Mouse (Mus musculus) hindbrain, embryonic 13.5 days (tissue): ENCODE measurements at regions not wholly inside any gene's neighbourhood (a gene's known extent, or its start where the extent isn't known, plus 50 kb on each side); places are given as distances from the start of the nearest gene placed in this dataset.

Experiments used
- ATAC-seq: fragments of 200-750 bp; cut with Nextera tagmentation; 2 replicates; pipeline ENCODE4 v1.8.0; 2017; ENCODE audit warnings: moderate TSS enrichment; ENCODE audit not compliant: low FRiP score
- H3K27ac ChIP-seq: fragments of 300-500 bp; sonication (generic); 2 replicates; pipeline ENCODE4 v1.5.1; 2015; ENCODE audit warnings: inconsistent platforms, mild to moderate bottlenecking, moderate library complexity
- H3K27me3 ChIP-seq: fragments of 300-500 bp; sonication (generic); 2 replicates; pipeline ENCODE4 v1.6.1; 2015; ENCODE audit warnings: mild to moderate bottlenecking, inconsistent platforms
- H3K36me3 ChIP-seq: fragments of 300-500 bp; sonication (generic); 2 replicates; pipeline ENCODE4 v1.6.1; 2015; ENCODE audit warnings: mild to moderate bottlenecking, inconsistent platforms
- H3K4me1 ChIP-seq: fragments of 300-500 bp; sonication (generic); replicated peaks from 2 replicates; pipeline ENCODE4 v1.6.1; 2015; ENCODE audit warnings: inconsistent platforms
- H3K4me2 ChIP-seq: fragments of 300-500 bp; sonication (generic); 2 replicates; pipeline ENCODE4 v1.6.1; 2015; ENCODE audit warnings: inconsistent platforms, mild to moderate bottlenecking, moderate library complexity
- H3K4me3 ChIP-seq: fragments of 300-500 bp; sonication (generic); 2 replicates; pipeline ENCODE4 v1.5.1; 2015; ENCODE audit warnings: mild to moderate bottlenecking, inconsistent platforms
- H3K9ac ChIP-seq: fragments of 300-500 bp; sonication (generic); 2 replicates; pipeline ENCODE4 v1.6.1; 2015; ENCODE audit warnings: mild to moderate bottlenecking, inconsistent platforms
- H3K9me3 ChIP-seq: fragments of 300-500 bp; sonication (generic); 2 replicates; pipeline ENCODE4 v1.6.1; 2016; ENCODE audit warnings: inconsistent platforms
- WGBS: fragments of 180-500 bp; shearing (Covaris S2); methylation state at CpG from one replicate; pipeline ENCODE4 v1.1.7; 2015; 5-methylcytosine and 5-hydroxymethylcytosine counted together

- WGBS = 80% methylated on average over 6 of the region's 6 CpGs
- H3K4me3 ChIP-seq = no peak overlapping the region
- H3K9me3 ChIP-seq = no peaks in the 10 kb centered on the region
- 0 out of 2 replicates have a peak, but pooled peaks cover 5% of the 10 kb centered on the region for H3K27me3 ChIP-seq
- H3K9ac ChIP-seq = no peak overlapping the region
- H3K27ac ChIP-seq = no peak overlapping the region
- no peak for ATAC-seq
- H3K4me2 ChIP-seq = no peak overlapping the region
- no peaks in the 10 kb centered on the region for H3K36me3 ChIP-seq
- peaks cover 24% of the 10 kb centered on the region for H3K4me1 ChIP-seq
These were observed 281.2 kb upstream of the Id2 start for GRCm38 (mm10) chr12:25378036-25378645.

DNA sequence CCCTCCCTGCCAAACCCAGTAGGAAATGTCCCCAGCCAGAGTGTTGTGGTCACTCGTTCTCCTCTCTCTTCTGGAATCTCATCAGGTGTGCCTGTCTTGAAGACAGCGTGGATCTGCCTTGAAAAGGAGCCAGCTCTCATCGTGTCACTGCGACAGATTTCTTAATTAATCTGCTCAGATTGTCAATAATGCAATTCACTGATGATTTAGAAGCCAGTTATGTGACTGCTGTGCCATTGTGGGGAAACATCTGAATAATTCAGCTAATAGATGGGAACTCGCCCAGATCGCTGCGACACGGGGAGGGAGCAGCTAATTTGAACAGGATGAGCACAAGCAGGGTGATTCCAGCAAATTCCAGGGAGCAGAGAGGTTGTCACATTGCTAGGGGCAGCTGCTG lies 279.5 kb upstream of the Id2 start:
- Histone ChIP-seq H3K4me2 (no peak overlapping the region), H3K27me3 (0 out of 2 replicates have a peak, but pooled peaks cover 8% of the 10 kb centered on the region), H3K4me3 (no peak overlapping the region), H3K4me1 (peaks cover 24% of the 10 kb centered on the region), H3K36me3 (no peaks in the 10 kb centered on the region), H3K27ac (no peak overlapping the region), H3K9ac (0 out of 2 replicates have a peak overlapping the region, but pooled peaks have one; percentile 14), H3K9me3 (no peaks in the 10 kb centered on the region)
- no peak for ATAC-seq
- 24% methylated on average over 8 of the region's 8 CpGs for WGBS

GRCm38 (mm10) chr12:25367541-25367940 lies 270.6 kb upstream of the Id2 start:
- Histone ChIP-seq H3K27ac (no peak overlapping the region), H3K36me3 (no peaks in the 10 kb centered on the region), H3K27me3 (0 out of 2 replicates have a peak, but pooled peaks cover 3% of the 10 kb centered on the region), H3K4me2 (no peak overlapping the region), H3K9ac (no peak overlapping the region), H3K4me3 (no peak overlapping the region), H3K4me1 (0 out of 2 replicates have a peak, but pooled peaks cover 5% of the 10 kb centered on the region), H3K9me3 (no peaks in the 10 kb centered on the region)
- 100% methylated on average over 1 of the region's 1 CpGs for WGBS
- no peak for ATAC-seq

DNA sequence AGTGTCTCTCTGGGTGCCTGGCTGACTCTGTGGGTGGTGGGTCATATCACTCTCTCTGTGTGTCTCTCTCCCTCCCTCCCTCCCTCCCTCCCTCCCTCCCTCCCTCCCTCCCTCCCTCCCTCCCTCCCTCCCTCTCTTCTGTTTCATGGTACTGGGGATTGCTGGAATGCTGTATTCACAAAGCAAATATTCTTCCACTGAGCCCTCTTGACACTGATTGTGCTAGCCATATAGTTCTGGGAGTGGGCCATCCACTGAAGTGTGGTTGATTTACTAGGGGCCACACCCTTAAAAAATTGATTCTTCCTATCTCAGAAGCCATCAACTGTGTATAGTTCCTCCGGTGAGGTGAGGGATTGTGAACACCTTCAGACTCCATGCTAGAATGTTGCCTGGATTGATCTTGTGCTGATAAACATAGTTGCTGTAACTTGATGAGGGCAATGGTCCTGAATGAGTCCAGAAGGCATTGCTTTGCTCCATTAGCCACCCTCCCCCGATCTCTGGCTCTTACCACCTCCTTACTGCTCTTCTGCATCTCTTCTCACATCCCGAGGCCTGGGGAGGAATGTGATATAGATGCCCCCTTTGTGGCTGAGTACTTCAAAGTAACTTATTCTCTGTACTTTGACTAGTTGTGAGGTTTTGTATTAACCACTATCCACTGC lies 268.8 kb upstream of the Id2 start:
- H3K36me3 ChIP-seq = no peaks in the 10 kb centered on the region
- 75% methylated on average over 3 of the region's 3 CpGs for WGBS
- 0 out of 2 replicates have a peak, but pooled peaks cover 3% of the 10 kb centered on the region for H3K27me3 ChIP-seq

GRCm38 (mm10) chr12:25364966-25365568 lies 268.1 kb upstream of the Id2 start:
- Histone ChIP-seq H3K4me3 (no peak overlapping the region), H3K4me2 (no peak overlapping the region), H3K27ac (no peak overlapping the region), H3K27me3 (0 out of 2 replicates have a peak, but pooled peaks cover 3% of the 10 kb centered on the region), H3K36me3 (no peaks in the 10 kb centered on the region), H3K9ac (no peak overlapping the region), H3K4me1 (0 out of 2 replicates have a peak, but pooled peaks cover 5% of the 10 kb centered on the region), H3K9me3 (no peaks in the 10 kb centered on the region)
- 75% methylated on average over 7 of the region's 7 CpGs for WGBS
- no peak for ATAC-seq

More for the DNA sequence above, 268.8 kb upstream of the Id2 start:
- Histone ChIP-seq H3K4me3 (no peak overlapping the region), H3K27ac (no peak overlapping the region), H3K9me3 (no peaks in the 10 kb centered on the region), H3K4me2 (no peak overlapping the region), H3K4me1 (0 out of 2 replicates have a peak, but pooled peaks cover 5% of the 10 kb centered on the region), H3K9ac (no peak overlapping the region)
- ATAC-seq = no peak

DNA sequence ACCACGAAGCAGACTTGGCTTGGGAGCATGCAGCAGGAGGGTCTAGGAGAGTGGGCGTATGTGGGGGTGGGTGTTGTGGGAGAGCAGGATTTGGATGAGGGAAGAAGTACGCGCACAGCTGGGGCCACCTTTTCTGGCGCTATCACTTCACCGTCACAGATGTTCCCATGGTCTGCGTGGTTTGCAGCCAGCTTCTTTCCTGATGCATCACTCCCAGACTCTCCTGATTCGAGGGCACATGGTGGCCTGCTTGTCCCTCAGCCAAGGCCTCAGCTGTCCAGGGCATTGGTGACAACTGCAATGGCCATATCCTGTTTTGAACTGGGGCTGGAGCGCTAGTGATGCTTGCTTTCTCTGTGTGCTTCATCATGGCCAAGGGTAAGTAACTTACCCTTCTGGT lies 266.9 kb upstream of the Id2 start:
- Histone ChIP-seq H3K4me1 (0 out of 2 replicates have a peak, but pooled peaks cover 5% of the 10 kb centered on the region), H3K4me3 (no peak overlapping the region), H3K27me3 (0 out of 2 replicates have a peak, but pooled peaks cover 1% of the 10 kb centered on the region), H3K9ac (no peak overlapping the region), H3K9me3 (no peaks in the 10 kb centered on the region), H3K4me2 (no peak overlapping the region), H3K27ac (no peak overlapping the region), H3K36me3 (no peaks in the 10 kb centered on the region)
- 93% methylated on average over 9 of the region's 9 CpGs for WGBS
- ATAC-seq = no peak

GRCm38 (mm10) chr12:25363341-25363740 lies 266.4 kb upstream of the Id2 start:
- no peaks in the 10 kb centered on the region for H3K36me3 ChIP-seq
- no peak for ATAC-seq
- H3K27ac ChIP-seq = no peak overlapping the region
- H3K4me1 ChIP-seq = 0 out of 2 replicates have a peak, but pooled peaks cover 7% of the 10 kb centered on the region
- no peaks in the 10 kb centered on the region for H3K27me3 ChIP-seq
- H3K9ac ChIP-seq = no peak overlapping the region
- H3K9me3 ChIP-seq = no peaks in the 10 kb centered on the region
- H3K4me3 ChIP-seq = no peak overlapping the region
- WGBS = 93% methylated on average over 3 of the region's 3 CpGs
- no peak overlapping the region for H3K4me2 ChIP-seq

GRCm38 (mm10) chr12:25362771-25363170 lies 265.8 kb upstream of the Id2 start:
- Histone ChIP-seq H3K9me3 (no peaks in the 10 kb centered on the region), H3K4me1 (0 out of 2 replicates have a peak, but pooled peaks cover 7% of the 10 kb centered on the region), H3K4me3 (no peak overlapping the region), H3K9ac (no peak overlapping the region), H3K27ac (no peak overlapping the region), H3K36me3 (no peaks in the 10 kb centered on the region), H3K27me3 (no peaks in the 10 kb centered on the region), H3K4me2 (no peak overlapping the region)
- ATAC-seq = no peak
- 97% methylated on average over 4 of the region's 4 CpGs for WGBS

- no peaks in the 10 kb centered on the region for H3K36me3 ChIP-seq
- 96% methylated on average over 2 of the region's 2 CpGs for WGBS
- no peak overlapping the region for H3K4me3 ChIP-seq
- ATAC-seq = no peak
- H3K27me3 ChIP-seq = no peaks in the 10 kb centered on the region
- H3K4me2 ChIP-seq = no peak overlapping the region
- H3K27ac ChIP-seq = no peak overlapping the region
- no peak overlapping the region for H3K9ac ChIP-seq
- no peaks in the 10 kb centered on the region for H3K9me3 ChIP-seq
- 0 out of 2 replicates have a peak, but pooled peaks cover 4% of the 10 kb centered on the region for H3K4me1 ChIP-seq
These were observed 263.8 kb upstream of the Id2 start for GRCm38 (mm10) chr12:25360726-25361125.

- 96% methylated on average over 5 of the region's 5 CpGs for WGBS
- H3K4me2 ChIP-seq = no peak overlapping the region
- no peaks in the 10 kb centered on the region for H3K36me3 ChIP-seq
- no peak for ATAC-seq
- no peaks in the 10 kb centered on the region for H3K9me3 ChIP-seq
- H3K9ac ChIP-seq = no peak overlapping the region
- 0 out of 2 replicates have a peak, but pooled peaks cover 3% of the 10 kb centered on the region for H3K4me1 ChIP-seq
- H3K27me3 ChIP-seq = no peaks in the 10 kb centered on the region
- H3K4me3 ChIP-seq = no peak overlapping the region
- H3K27ac ChIP-seq = no peak overlapping the region
These were observed 263.0 kb upstream of the Id2 start for GRCm38 (mm10) chr12:25359931-25360330.

DNA sequence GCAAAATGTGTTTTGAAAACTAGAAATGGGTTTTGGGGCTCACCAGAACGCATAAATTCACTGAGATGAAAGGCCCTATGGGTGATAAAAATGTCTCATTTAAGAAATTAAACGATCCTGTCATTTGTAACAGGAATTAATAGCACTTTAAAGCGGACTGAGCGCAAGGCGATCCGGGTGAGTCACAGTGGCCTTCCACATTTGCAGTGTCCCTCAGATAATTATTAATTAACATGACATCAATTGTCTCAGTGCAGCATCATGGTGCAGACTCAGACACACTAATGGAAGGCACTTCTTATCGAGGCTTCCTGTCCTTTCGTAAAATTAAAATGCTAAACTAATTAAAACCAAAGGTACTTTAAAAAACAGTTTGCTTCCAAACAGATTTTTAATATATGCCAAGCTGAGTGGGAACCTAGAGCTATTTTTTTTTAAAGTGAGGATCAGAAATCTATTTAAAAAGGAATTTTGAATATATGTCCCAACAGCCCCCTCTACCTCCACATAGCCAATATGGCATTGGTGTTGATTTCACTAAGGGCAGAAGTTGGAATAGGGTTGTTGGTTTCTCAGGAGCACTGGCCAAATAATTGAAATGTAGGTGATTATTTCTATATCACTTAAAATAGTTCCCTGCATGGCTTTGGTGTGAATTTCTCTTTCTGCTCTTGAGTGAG lies 262.0 kb upstream of the Id2 start:
- no peak for ATAC-seq
- 0 out of 2 replicates have a peak, but pooled peaks cover 3% of the 10 kb centered on the region for H3K4me1 ChIP-seq
- WGBS = 67% methylated on average over 8 of the region's 8 CpGs
- H3K27me3 ChIP-seq = no peaks in the 10 kb centered on the region
- no peaks in the 10 kb centered on the region for H3K36me3 ChIP-seq
- no peak overlapping the region for H3K4me3 ChIP-seq
- H3K9ac ChIP-seq = no peak overlapping the region
- H3K9me3 ChIP-seq = no peaks in the 10 kb centered on the region
- H3K4me2 ChIP-seq = no peak overlapping the region
- no peak overlapping the region for H3K27ac ChIP-seq

GRCm38 (mm10) chr12:25356774-25357173 lies 259.8 kb upstream of the Id2 start:
- H3K9me3 ChIP-seq = no peaks in the 10 kb centered on the region
- no peak for ATAC-seq
- no peak overlapping the region for H3K4me3 ChIP-seq
- H3K4me1 ChIP-seq = peaks cover 13% of the 10 kb centered on the region; the same call in 1 of the 2 replicates
- H3K4me2 ChIP-seq = no peak overlapping the region
- 76% methylated on average over 2 of the region's 2 CpGs for WGBS
- no peak overlapping the region for H3K9ac ChIP-seq
- H3K27ac ChIP-seq = no peak overlapping the region
- no peaks in the 10 kb centered on the region for H3K27me3 ChIP-seq
- H3K36me3 ChIP-seq = no peaks in the 10 kb centered on the region
